In the genomic region with DNA sequence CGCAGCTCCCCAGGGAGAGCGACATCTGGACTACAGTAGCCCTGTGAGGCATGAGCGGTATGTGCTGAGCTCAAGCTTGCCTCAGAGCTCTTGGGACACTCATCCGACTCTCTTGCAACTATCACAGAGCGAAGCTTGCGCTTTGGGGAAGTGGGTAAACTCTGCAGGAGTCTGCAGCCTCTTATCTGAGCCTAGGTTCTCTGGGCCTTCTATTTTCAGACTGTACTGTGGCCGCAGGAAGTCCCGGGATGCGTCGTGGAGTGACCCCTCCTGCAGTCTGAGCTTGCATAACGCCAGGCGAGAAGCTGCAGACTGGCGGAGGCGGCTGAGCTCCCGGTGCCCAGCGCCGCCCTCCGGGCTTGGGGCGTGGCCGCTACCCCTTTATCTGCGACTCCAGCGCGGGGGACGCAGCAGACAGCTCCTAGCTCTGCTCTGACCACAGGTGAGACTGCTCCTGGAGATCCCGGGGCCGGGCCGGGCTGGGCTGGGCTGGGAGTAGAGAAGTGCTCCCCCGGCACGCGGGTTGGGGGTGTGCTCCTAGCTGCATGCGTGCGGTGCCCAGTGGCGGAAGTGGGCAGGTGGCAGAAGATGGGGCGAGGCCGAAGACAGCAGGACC, we compare ENCODE assay signal across 8 mouse cellular contexts. TPM values are rescaled to one million over a fixed set of nuclear protein-coding genes. Genes with fewer than 3 reads are reported as not detected.
DNase-seq lines count a peak whose midpoint lies in the region; ATAC-seq and TF ChIP-seq lines count a peak whose summit lies in the region.

A gene (plus strand): TSS at position 103 of the 616 bp plus-strand sequence.

- peak; percentile 72 for ATAC-seq in hindbrain, embryonic 16.5 days

- TF ChIP-seq CTCF in cortical plate, adult 2 months (IDR thresholded peaks at IDR 0.05; ENCODE audit: extremely low read depth, insufficient read depth, low read length) = no peak
- no peak; the same call in 1 of the 2 replicates for TF ChIP-seq CTCF in left cerebral cortex, adult 2 months (IDR thresholded peaks at IDR 0.05)

- H3K9ac ChIP-seq in hindbrain, embryonic 16.5 days (ENCODE audit: low read depth, low read length) = peak within 1 kb of the TSS; percentile 83

- peak within 1 kb of the TSS; percentile 91 for H3K27ac ChIP-seq in cortical plate, adult 2 months (ENCODE audit: insufficient read depth, low read length)
- peak within 1 kb of the TSS; percentile 81 for H3K27ac ChIP-seq in hindbrain, embryonic 16.5 days (ENCODE audit: low read depth, low read length)
- H3K27ac ChIP-seq in left cerebral cortex, adult 2 months = peak within 1 kb of the TSS; percentile 98

- H3K36me3 ChIP-seq in hindbrain, embryonic 16.5 days (ENCODE audit: control insufficient read depth, insufficient read depth, low read length) = no peaks in the 10 kb centered on the region

- 3% methylated on average over 33 of the region's 35 CpGs for WGBS in hindbrain, embryonic 16.5 days

- H3K9me3 ChIP-seq in hindbrain, embryonic 16.5 days (ENCODE audit: control insufficient read depth, low read length) = no peaks in the 10 kb centered on the region

- peak; percentile 74 for TF ChIP-seq POLR2A in cortical plate, adult 2 months (IDR thresholded peaks at IDR 0.05; ENCODE audit: extremely low read depth, insufficient read depth, low read length)

- H3K4me2 ChIP-seq in hindbrain, embryonic 16.5 days (ENCODE audit: low read length) = peak within 1 kb of the TSS; percentile 80

- peaks cover 8% of the 10 kb centered on the region; the same call in 1 of the 2 replicates for H3K4me1 ChIP-seq in cortical plate, adult 2 months (ENCODE audit: control insufficient read depth, insufficient read depth, low read length)
- peaks cover 18% of the 10 kb centered on the region for H3K4me1 ChIP-seq in hindbrain, embryonic 16.5 days (ENCODE audit: control insufficient read depth, insufficient read depth, low read depth, low read length)

- intact Hi-C loops in left cerebral cortex, adult 2 months (cut with DNase I) = no loop called here

- H3K27me3 ChIP-seq in hindbrain, embryonic 16.5 days (replicated peaks; ENCODE audit: control insufficient read depth, insufficient read depth, low read length) = no peaks in the 10 kb centered on the region

- peak within 1 kb of the TSS; percentile 48 for H3K4me3 ChIP-seq in cortical plate, adult 2 months (ENCODE audit: insufficient read depth, low read length)
- H3K4me3 ChIP-seq in hindbrain, embryonic 16.5 days (ENCODE audit: low read length) = peak within 1 kb of the TSS; percentile 64
- peak within 1 kb of the TSS; percentile 87 for H3K4me3 ChIP-seq in left cerebral cortex, adult 2 months

- peak; percentile 93 to 96 for DNase-seq in adrenal gland, adult (ENCODE audit: inconsistent age in 2 of 2, low spot score in 1 of 2)
- DNase-seq in gastrocnemius, adult 8-10 months (ENCODE audit: low spot score in 2 of 2) = peak; percentile 52 to 68
- DNase-seq in left cerebral cortex, adult 2 months (ENCODE audit: extremely low spot score in 1 of 2, low spot score in 2 of 2) = peak; percentile 81 to 84
- peak; percentile 87 to 92 for DNase-seq in lung, postnatal 4 days
- DNase-seq in retina, embryonic 14.5 days (ENCODE audit: low spot score) = peak; percentile 61
- peak; percentile 77 for DNase-seq in thymus, postnatal 4 days

RNA-seq across cellular contexts. Expression of the gene that starts here (rescaled TPM):
- polyA plus RNA-seq in cortical plate, adult 2 months (2012; rRNA removed) = 78.7 and 81.5 TPM in 2 replicates
- total RNA-seq in gastrocnemius, adult 8-10 months (2022) = 1 to 10 TPM; 2.8 to 5.5 (median 5.0) TPM
- 40.5 and 46.7 TPM in 2 replicates for polyA plus RNA-seq in hindbrain, embryonic 16.5 days (2015; fragmentation: Nextera tagmentation; extraction: Ambion mirVana)
- 10 to 100 TPM; 69.3 to 77.9 TPM for total RNA-seq in left cerebral cortex, adult 2 months (2021)

Comparison
In these comparisons a context has a peak if more than half of its experiments do, and no peak if none do; other contexts are left out.
1. Peak in every context shown above with its lines: DNase-seq, ATAC-seq, H3K4me3 ChIP-seq and H3K27ac ChIP-seq.
2. RNA of the gene that starts here (total RNA-seq): 69.3 to 77.9 TPM in left cerebral cortex, adult 2 months; 2.8 to 5.5 TPM in gastrocnemius, adult 8-10 months; every median in the first group is over 10 times any median in the second.